Mouse (Mus musculus): ENCODE data around the gene Camk2n1. TPM values are rescaled to one million over a fixed set of nuclear protein-coding genes. Genes with fewer than 3 reads are reported as not detected.

Gene Camk2n1
- polyA plus RNA-seq, 1 experiment from 2014 or later: 6.1 TPM

GRCm38 (mm10) chr4:138454571-138455140 lies 542 bp downstream of the Camk2n1 start:
- peak overlapping the region; percentile 96 for H3K27ac ChIP-seq (ENCODE audit: low read depth, low read length)
- peak; percentile 55 for ATAC-seq (ENCODE audit: low FRiP score)
- no peaks in the 10 kb centered on the region for H3K36me3 ChIP-seq (ENCODE audit: control insufficient read depth, insufficient read depth, low read length)
- H3K27me3 ChIP-seq (ENCODE audit: control insufficient read depth, insufficient read depth, low read length): peaks cover 10% of the 10 kb centered on the region
- H3K4me2 ChIP-seq: peak overlapping the region; percentile 73
- no peak for DNase-seq (ENCODE audit: low spot score, missing footprints)
- no peaks in the 10 kb centered on the region for H3K9me3 ChIP-seq (ENCODE audit: control insufficient read depth, low read length)
- peak overlapping the region; percentile 93 for H3K4me3 ChIP-seq (ENCODE audit: low read depth, low read length)
- peaks cover 29% of the 10 kb centered on the region for H3K4me1 ChIP-seq (ENCODE audit: control insufficient read depth, insufficient read depth, low read length)
- H3K9ac ChIP-seq (ENCODE audit: low read length): peak overlapping the region; percentile 96
- under 1% methylated on average over 59 of the region's 78 CpGs for WGBS

- peak; percentile 95 for DNase-seq (ENCODE audit: low spot score, missing footprints)
- 1% methylated on average over 58 of the region's 58 CpGs for WGBS
Measured at GRCm38 (mm10) chr4:138455141-138455955, 1.2 kb downstream of the Camk2n1 start.

GRCm38 (mm10) chr4:138455956-138456341 lies 1.8 kb downstream of the Camk2n1 start:
- DNase-seq (ENCODE audit: low spot score, missing footprints): peak; percentile 91
- Histone ChIP-seq H3K27me3 (ENCODE audit: control insufficient read depth, insufficient read depth, low read length) (peaks cover 10% of the 10 kb centered on the region), H3K4me2 (peak overlapping the region; percentile 73), H3K9me3 (ENCODE audit: control insufficient read depth, low read length) (no peaks in the 10 kb centered on the region), H3K9ac (ENCODE audit: low read length) (peak overlapping the region; percentile 96), H3K36me3 (ENCODE audit: control insufficient read depth, insufficient read depth, low read length) (no peaks in the 10 kb centered on the region), H3K4me3 (ENCODE audit: low read depth, low read length) (peak overlapping the region; percentile 93), H3K4me1 (ENCODE audit: control insufficient read depth, insufficient read depth, low read length) (peaks cover 33% of the 10 kb centered on the region), H3K27ac (ENCODE audit: low read depth, low read length) (peak overlapping the region; percentile 96)
- WGBS: under 1% methylated on average over 17 of the region's 17 CpGs
- ATAC-seq (ENCODE audit: low FRiP score): no peak

More at GRCm38 (mm10) chr4:138455141-138455955, 1.2 kb downstream of the Camk2n1 start:
- peak overlapping the region; percentile 96 for H3K27ac ChIP-seq (ENCODE audit: low read depth, low read length)
- H3K9ac ChIP-seq (ENCODE audit: low read length): peak overlapping the region; percentile 96
- peak; percentile 7; the same call in 1 of the 2 replicates for ATAC-seq (ENCODE audit: low FRiP score)
- H3K4me2 ChIP-seq: peak overlapping the region; percentile 73
- no peaks in the 10 kb centered on the region for H3K36me3 ChIP-seq (ENCODE audit: control insufficient read depth, insufficient read depth, low read length)
- H3K4me3 ChIP-seq (ENCODE audit: low read depth, low read length): peak overlapping the region; percentile 93
- peaks cover 33% of the 10 kb centered on the region for H3K4me1 ChIP-seq (ENCODE audit: control insufficient read depth, insufficient read depth, low read length)
- peaks cover 10% of the 10 kb centered on the region for H3K27me3 ChIP-seq (ENCODE audit: control insufficient read depth, insufficient read depth, low read length)
- no peaks in the 10 kb centered on the region for H3K9me3 ChIP-seq (ENCODE audit: control insufficient read depth, low read length)

GRCm38 (mm10) chr4:138456536-138456935 lies 2.4 kb downstream of the Camk2n1 start:
- Histone ChIP-seq H3K27ac (ENCODE audit: low read depth, low read length) (peak overlapping the region; percentile 96), H3K9me3 (ENCODE audit: control insufficient read depth, low read length) (no peaks in the 10 kb centered on the region), H3K4me1 (ENCODE audit: control insufficient read depth, insufficient read depth, low read length) (peaks cover 33% of the 10 kb centered on the region), H3K27me3 (ENCODE audit: control insufficient read depth, insufficient read depth, low read length) (peaks cover 10% of the 10 kb centered on the region), H3K4me2 (peak overlapping the region; percentile 73), H3K4me3 (ENCODE audit: low read depth, low read length) (peak overlapping the region; percentile 93), H3K9ac (ENCODE audit: low read length) (peak overlapping the region; percentile 96), H3K36me3 (ENCODE audit: control insufficient read depth, insufficient read depth, low read length) (no peaks in the 10 kb centered on the region)
- ATAC-seq (ENCODE audit: low FRiP score) (no peak), DNase-seq (ENCODE audit: low spot score, missing footprints) (no peak)
- WGBS: under 1% methylated on average over 8 of the region's 8 CpGs

- H3K36me3 ChIP-seq (ENCODE audit: control insufficient read depth, insufficient read depth, low read length): no peaks in the 10 kb centered on the region
- peak overlapping the region; percentile 73 for H3K4me2 ChIP-seq
- no peaks in the 10 kb centered on the region for H3K9me3 ChIP-seq (ENCODE audit: control insufficient read depth, low read length)
- H3K27ac ChIP-seq (ENCODE audit: low read depth, low read length): no peak overlapping the region
- H3K4me1 ChIP-seq (ENCODE audit: control insufficient read depth, insufficient read depth, low read length): peaks cover 33% of the 10 kb centered on the region
- no peak overlapping the region for H3K9ac ChIP-seq (ENCODE audit: low read length)
- peak overlapping the region; percentile 93 for H3K4me3 ChIP-seq (ENCODE audit: low read depth, low read length)
- ATAC-seq (ENCODE audit: low FRiP score) (no peak), DNase-seq (ENCODE audit: low spot score, missing footprints) (no peak)
- H3K27me3 ChIP-seq (ENCODE audit: control insufficient read depth, insufficient read depth, low read length): peaks cover 6% of the 10 kb centered on the region; the same call in 1 of the 2 replicates
- WGBS: 48% methylated on average over 4 of the region's 4 CpGs
Measured at GRCm38 (mm10) chr4:138457091-138457490, 3.0 kb downstream of the Camk2n1 start.

- Histone ChIP-seq H3K36me3 (ENCODE audit: control insufficient read depth, insufficient read depth, low read length) (no peaks in the 10 kb centered on the region), H3K4me2 (no peak overlapping the region), H3K9ac (ENCODE audit: low read length) (no peak overlapping the region), H3K27me3 (ENCODE audit: control insufficient read depth, insufficient read depth, low read length) (peaks cover 2% of the 10 kb centered on the region; the same call in 1 of the 2 replicates), H3K9me3 (ENCODE audit: control insufficient read depth, low read length) (no peaks in the 10 kb centered on the region), H3K4me3 (ENCODE audit: low read depth, low read length) (no peak overlapping the region), H3K4me1 (ENCODE audit: control insufficient read depth, insufficient read depth, low read length) (peaks cover 32% of the 10 kb centered on the region), H3K27ac (ENCODE audit: low read depth, low read length) (no peak overlapping the region)
- ATAC-seq (ENCODE audit: low FRiP score): no peak
- 78% methylated on average over 7 of the region's 7 CpGs for WGBS
- peak; percentile 54 for DNase-seq (ENCODE audit: low spot score, missing footprints)
Measured at GRCm38 (mm10) chr4:138458171-138458570, 4.1 kb downstream of the Camk2n1 start.

- H3K4me2 ChIP-seq: no peak overlapping the region
- no peaks in the 10 kb centered on the region; the same call in 1 of the 2 replicates for H3K27me3 ChIP-seq (ENCODE audit: control insufficient read depth, insufficient read depth, low read length)
Measured at GRCm38 (mm10) chr4:138458735-138459440, 4.8 kb downstream of the Camk2n1 start.

GRCm38 (mm10) chr4:138459775-138460174 lies 5.7 kb downstream of the Camk2n1 start:
- no peak overlapping the region for H3K9ac ChIP-seq (ENCODE audit: low read length)
- ATAC-seq (ENCODE audit: low FRiP score) (no peak), DNase-seq (ENCODE audit: low spot score, missing footprints) (peak; percentile 56)
- H3K27ac ChIP-seq (ENCODE audit: low read depth, low read length): no peak overlapping the region
- no peaks in the 10 kb centered on the region for H3K27me3 ChIP-seq (ENCODE audit: control insufficient read depth, insufficient read depth, low read length)
- H3K4me2 ChIP-seq: no peak overlapping the region
- no peaks in the 10 kb centered on the region for H3K36me3 ChIP-seq (ENCODE audit: control insufficient read depth, insufficient read depth, low read length)
- no peak overlapping the region for H3K4me3 ChIP-seq (ENCODE audit: low read depth, low read length)
- H3K4me1 ChIP-seq (ENCODE audit: control insufficient read depth, insufficient read depth, low read length): peaks cover 41% of the 10 kb centered on the region
- no peaks in the 10 kb centered on the region for H3K9me3 ChIP-seq (ENCODE audit: control insufficient read depth, low read length)
- 79% methylated on average over 6 of the region's 6 CpGs for WGBS

More at GRCm38 (mm10) chr4:138458735-138459440, 4.8 kb downstream of the Camk2n1 start:
- no peaks in the 10 kb centered on the region for H3K36me3 ChIP-seq (ENCODE audit: control insufficient read depth, insufficient read depth, low read length)
- 43% methylated on average over 5 of the region's 5 CpGs for WGBS
- ATAC-seq (ENCODE audit: low FRiP score) (no peak), DNase-seq (ENCODE audit: low spot score, missing footprints) (peak; percentile 74)
- H3K27ac ChIP-seq (ENCODE audit: low read depth, low read length): no peak overlapping the region
- H3K4me1 ChIP-seq (ENCODE audit: control insufficient read depth, insufficient read depth, low read length): peaks cover 32% of the 10 kb centered on the region
- no peak overlapping the region for H3K4me3 ChIP-seq (ENCODE audit: low read depth, low read length)
- no peaks in the 10 kb centered on the region for H3K9me3 ChIP-seq (ENCODE audit: control insufficient read depth, low read length)
- H3K9ac ChIP-seq (ENCODE audit: low read length): no peak overlapping the region
